Mouse (Mus musculus) T-helper 1 cell (primary cell): ENCODE data around the gene Cirbp.

ENCODE experiments used
- in situ Hi-C: fragments of 300-600 bp; cut with MboI, MseI; formaldehyde crosslinking; loops from one replicate; pipeline ENCODE4 v1.15.1; 2025; ENCODE audit warnings: high pct_unique_total_duplicates

The Cirbp gene

GRCm38 (mm10) chr10:80150226-80151210, 15.3 kb upstream of the Cirbp start:
- in situ Hi-C loops: no loop called here

- in situ Hi-C loops: no loop called here
These were observed 14.4 kb upstream of the Cirbp start for GRCm38 (mm10) chr10:80151211-80152034.

DNA sequence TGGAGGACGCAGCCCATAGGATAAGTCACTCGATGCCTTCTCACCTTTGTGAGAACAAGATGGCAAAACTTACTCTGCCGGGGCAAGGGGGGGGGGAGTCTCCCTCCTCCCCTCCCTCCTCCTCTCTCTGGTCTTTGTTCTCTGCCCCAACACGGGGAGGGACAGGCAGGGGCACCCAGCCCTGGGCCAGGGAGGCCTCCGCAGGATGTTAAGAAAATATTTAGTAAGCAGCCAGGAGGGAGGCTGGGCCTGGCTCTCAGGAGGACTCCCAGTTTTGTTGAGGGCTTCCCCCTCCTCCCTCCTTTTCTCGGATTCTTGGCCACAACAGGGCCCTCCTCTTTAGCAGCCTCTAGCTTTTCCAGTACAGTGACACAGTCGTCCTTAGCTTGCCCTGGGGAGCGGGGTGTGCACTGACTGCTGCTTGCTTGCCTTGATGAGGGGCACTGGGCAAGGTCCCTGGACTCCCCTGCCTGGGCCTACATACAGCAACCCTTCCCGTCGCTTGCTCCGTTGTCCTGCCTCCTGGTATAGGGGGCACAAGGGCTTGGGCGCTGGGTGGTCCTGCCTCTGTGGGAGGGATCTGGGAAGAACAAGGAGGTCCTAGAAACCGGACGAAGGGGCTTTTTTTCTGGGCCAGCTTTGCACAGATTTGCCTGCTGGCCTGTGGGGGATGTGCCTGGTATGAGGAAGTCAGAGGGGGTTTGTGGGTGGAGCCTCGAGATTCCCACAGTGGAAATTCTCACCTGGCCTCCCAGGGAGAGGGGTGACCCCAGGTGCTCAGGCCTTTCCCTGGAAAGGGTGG, 13.5 kb upstream of the Cirbp start:
- in situ Hi-C loops: no loop called here

DNA sequence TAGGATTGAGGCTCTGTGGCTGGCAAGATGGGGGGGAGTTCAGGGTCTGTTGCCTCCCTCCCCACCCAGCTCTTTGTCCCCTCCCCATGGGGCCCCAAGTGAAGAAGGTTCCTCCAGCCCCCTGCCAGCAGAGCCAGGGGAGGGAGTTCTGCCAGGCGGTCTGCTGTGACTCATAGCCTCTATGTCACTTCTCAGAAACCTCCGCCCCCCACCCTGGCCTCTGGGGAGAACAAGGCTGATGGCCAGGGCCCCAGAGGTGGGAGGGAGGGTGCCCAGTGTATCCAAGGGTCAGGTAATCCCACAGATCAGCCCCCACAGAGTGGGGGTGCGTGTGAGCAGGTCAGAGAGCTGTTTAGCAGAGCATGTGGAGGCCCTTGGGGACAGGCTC, 12.9 kb upstream of the Cirbp start:
- in situ Hi-C loops: no loop called here

DNA sequence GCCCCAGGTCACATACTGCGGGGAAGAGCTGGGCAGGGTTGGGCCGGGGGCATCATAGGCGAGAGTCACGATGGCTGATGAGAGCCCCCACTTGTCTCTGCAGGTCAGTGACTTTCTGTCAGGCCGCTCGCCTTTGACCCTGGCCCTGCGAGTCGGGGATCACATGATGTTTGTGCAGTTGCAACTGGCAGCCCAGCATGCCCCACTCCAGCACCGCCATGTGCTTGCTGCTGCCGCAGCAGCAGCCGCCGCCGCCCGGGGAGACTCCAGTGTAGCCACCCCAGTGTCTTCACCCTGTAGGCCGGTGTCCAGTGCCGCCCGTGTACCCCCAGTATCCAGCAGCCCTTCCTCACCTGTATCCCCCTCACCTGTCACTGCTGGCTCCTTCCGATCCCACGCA, 12.1 kb upstream of the Cirbp start:
- in situ Hi-C loops: no loop called here

DNA sequence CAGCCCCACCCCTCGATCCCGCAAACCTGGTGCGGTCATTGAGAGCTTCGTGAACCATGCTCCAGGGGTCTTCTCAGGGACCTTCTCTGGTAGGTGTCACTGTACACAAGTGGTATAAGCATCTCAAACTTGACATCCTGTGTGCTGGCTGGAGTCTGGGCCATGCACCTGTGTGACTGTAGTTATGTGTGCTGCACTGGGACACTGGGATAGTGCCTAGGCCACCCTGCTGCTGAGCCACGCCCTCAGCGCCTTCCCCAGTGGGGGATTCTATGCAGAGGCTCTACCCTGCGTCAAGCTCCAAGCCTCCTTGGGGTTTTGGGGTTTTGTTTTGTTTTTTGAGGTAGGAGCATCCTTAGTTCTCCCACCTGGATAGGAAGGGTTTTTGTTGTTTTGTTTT, 11.4 kb upstream of the Cirbp start:
- in situ Hi-C loops: no loop called here

DNA sequence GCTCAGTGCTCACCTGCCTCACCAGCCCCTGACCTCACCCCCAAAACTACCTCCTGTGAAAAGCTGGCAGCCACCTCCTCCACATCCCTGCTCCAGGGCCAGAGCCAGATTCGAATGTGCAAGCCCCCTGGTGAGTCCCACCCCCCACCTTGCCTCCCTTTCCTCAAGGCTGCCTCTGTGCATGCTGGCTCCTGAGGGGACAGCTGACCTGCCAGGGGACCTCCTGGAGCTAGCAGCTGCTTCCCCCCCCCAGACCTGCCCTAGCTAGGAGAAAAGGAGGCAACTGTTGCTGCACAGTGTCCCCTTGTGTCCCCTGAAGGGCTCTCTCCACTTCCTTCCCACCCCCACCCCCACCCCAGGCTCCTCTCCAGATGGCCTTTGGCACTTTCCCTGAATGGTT, 10.5 kb upstream of the Cirbp start:
- in situ Hi-C loops: no loop called here

GRCm38 (mm10) chr10:80156002-80156751, 9.6 kb upstream of the Cirbp start:
- in situ Hi-C loops: no loop called here

GRCm38 (mm10) chr10:80156752-80157053, 9.1 kb upstream of the Cirbp start:
- in situ Hi-C loops: no loop called here

- in situ Hi-C loops: no loop called here
These were observed 8.4 kb upstream of the Cirbp start for GRCm38 (mm10) chr10:80157141-80157929.

GRCm38 (mm10) chr10:80158307-80158986, 7.3 kb upstream of the Cirbp start:
- in situ Hi-C loops: no loop called here

GRCm38 (mm10) chr10:80159021-80159560, 6.7 kb upstream of the Cirbp start:
- in situ Hi-C loops: no loop called here

DNA sequence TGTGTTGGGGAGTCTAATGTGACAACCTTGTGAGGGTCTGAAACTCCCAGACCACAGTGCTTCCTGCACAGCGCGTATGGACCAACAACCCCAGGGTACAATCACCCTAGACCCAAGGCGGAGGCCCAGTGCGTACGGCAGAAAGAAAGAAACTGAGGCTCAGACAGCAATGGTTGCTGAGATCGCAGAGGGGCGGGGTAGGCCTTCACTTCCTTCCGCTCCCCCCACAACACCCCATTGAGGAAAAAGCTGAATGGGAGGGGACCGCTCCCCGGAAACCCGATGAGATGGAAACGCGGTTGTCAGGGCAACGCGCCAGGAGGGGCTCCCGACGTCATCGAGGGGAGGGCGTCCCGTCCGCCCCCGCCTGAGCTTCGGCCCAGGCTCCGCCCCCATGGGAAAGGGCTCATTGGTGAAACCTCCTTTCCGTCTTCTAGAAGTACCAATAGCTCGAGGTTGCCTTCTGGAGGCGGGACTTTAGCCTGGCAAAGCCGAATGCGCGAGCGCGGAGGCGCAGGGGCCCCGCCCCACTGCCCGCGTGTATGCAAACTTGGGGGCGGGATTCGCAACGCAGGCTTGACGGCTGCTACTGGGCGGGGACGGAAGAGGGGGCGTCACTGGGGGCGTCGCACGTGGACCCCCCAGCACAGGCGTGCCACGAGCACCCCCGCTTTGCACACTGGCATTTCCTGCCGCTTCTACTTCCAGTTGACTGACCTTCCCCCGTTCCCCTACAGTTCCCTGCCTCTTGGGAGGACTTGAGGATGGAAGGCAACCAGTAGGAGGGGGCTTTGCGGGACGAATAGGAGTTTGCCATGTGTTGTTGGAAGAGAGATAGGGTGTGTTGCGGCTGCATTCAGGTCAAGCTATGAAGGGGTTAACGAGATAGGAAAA, 6.0 kb upstream of the Cirbp start:
- in situ Hi-C loops: no loop called here

- in situ Hi-C loops: no loop called here
These were observed 5.1 kb upstream of the Cirbp start for GRCm38 (mm10) chr10:80160455-80161371.

DNA sequence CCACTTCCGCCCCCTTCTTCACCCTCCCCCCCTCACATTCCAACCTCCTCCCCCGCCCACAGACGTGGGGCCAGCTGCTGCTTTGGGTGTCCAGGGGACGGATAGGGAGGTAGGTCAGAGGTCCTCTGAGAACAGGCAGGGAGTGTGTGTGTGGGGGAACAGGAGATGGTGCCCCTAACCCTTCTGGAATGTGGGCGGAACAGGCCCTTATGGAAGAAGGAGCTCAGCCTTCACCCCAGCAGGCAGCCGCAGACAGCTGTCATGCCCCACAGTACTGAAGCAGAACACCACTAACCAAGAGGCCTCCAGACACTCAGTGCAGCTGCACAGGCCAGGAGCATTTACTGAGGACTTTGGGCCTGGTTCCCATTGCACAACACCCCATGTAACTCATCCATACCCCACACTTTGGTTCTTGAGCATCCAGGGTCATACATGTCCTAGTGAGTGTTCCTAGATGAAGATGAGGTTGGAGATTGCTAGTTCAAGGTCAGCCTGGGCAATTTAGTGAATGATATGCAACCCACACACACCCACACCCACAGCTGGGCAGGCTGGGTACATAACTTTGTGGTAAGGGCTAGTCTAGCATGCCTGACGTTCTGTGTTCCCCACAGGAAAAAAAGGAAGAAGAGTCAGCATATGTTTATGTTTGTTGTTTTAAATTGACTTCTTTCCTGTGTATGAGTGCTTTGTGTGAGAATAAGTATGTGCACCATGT, 4.1 kb upstream of the Cirbp start:
- in situ Hi-C loops: no loop called here

DNA sequence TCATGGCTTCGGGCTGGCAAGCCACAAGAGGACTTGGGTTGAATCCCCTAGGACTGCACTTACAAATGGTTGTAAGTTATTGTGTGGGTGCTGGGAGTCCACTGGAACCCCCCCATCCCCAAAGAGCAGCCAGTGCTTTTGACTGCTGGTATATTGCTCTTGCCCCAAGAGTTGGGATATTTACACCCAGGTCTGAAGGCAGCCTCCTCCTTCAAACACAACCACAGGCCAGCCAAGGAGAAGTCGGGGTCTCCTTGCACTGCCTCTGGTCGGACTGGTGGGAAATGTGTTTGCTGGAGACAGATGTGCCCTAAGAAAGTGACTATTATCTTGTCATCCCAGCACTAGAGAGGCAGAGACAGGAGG, 3.6 kb upstream of the Cirbp start:
- in situ Hi-C loops: no loop called here
